Mouse (Mus musculus): ENCODE measurements around the gene Zfp981.
"Not testable (repeated sequence)": the region's sequence is repeated elsewhere in the genome, so short reads cannot be mapped to it uniquely, and the experiment has no call there.

Gene Zfp981

GRCm38 (mm10) chr4:146485183-146485939 is 16.5 kb upstream of the Zfp981 start:
- not testable (repeated sequence) for DNase-seq (ENCODE audit: low spot score)

DNA sequence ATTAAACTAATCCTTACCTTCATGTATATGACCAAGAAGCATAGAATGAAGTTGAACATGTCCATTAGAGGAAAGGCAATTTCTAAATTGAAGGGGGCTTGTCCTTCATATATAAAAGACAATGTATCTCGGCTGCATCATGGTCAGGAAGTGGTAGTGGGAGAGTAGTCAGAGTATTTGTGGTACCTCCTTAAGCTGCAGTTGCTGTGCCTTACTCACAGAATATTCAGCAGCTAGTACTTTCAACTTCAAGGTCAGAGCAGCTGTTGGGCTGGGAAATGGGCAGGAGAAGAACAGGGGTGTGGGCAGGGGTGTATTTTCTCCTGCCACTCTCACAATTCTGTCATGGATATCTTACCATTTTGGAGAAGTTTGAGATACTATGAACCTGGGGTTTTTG is 15.1 kb upstream of the Zfp981 start:
- DNase-seq (ENCODE audit: low spot score): not testable (repeated sequence)

- not testable (repeated sequence) for DNase-seq (ENCODE audit: low spot score)
Measured at GRCm38 (mm10) chr4:146489196-146489595, 12.6 kb upstream of the Zfp981 start.

- DNase-seq (ENCODE audit: low spot score): not testable (repeated sequence)
Measured at GRCm38 (mm10) chr4:146491993-146492392, 9.8 kb upstream of the Zfp981 start.

- no peak for DNase-seq (ENCODE audit: low spot score)
Measured at GRCm38 (mm10) chr4:146492439-146492838, 9.4 kb upstream of the Zfp981 start.

- DNase-seq (ENCODE audit: low spot score): no peak
Measured at GRCm38 (mm10) chr4:146492851-146493250, 9.0 kb upstream of the Zfp981 start.

DNA sequence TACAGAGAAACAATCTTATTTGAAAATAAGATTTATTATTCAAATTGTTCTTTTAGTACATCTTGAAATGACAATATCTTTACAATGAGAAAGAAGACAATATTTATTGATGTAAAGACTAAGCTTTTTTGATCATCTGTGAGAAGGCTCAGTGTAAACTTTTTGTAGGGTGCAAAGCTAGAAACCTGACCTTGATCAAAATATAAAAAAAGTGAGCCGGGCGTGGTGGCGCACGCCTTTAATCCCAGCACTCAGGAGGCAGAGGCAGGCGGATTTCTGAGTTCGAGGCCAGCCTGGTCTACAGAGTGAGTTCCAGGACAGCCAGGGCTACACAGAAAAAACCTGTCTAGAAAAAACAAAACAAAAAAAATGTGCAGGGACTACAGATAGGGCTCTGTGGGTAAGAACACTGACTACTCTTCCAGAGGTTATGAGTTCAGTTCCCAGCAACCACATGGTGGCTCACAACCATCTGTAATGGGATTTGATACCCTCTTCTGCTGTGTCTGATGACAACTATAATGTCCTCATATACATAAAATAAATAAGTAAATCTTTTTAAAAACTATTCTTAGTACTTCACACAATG is 8.4 kb upstream of the Zfp981 start:
- not testable (repeated sequence) for DNase-seq (ENCODE audit: low spot score)

GRCm38 (mm10) chr4:146494980-146495379 is 6.8 kb upstream of the Zfp981 start:
- no peak for DNase-seq (ENCODE audit: low spot score)

DNA sequence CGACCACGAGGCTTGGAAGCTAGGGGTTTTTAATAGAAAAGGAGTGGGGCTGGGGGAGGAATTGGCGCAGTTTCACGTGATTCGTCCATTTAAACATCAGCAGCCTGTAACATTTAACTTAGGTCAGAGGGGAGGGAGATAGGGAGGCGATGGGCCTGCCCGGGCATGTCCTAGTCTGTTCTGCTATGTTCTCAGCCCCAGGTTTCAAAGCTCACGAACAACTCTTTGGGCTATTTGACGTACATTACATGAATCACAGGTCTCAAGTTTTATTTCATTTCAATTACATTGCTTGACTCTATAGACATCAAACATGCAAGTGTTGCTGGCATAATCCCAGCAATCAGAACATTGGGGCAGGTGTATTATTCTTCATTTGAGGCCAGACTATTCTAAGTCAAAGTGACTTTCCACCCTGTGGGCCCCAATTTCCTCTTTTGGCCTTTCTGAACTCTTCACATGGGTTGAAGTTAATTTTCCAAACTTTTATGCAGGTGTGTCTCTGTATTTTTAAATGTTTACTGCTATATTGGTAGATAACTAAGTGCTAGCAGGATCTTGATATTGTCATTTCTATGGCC is 4.0 kb upstream of the Zfp981 start:
- DNase-seq (ENCODE audit: low spot score): not testable (repeated sequence)

- not testable (repeated sequence) for DNase-seq (ENCODE audit: low spot score)
Measured at GRCm38 (mm10) chr4:146509029-146509428, 7.2 kb downstream of the Zfp981 start.

GRCm38 (mm10) chr4:146511871-146512270 is 10.0 kb downstream of the Zfp981 start:
- DNase-seq (ENCODE audit: low spot score): not testable (repeated sequence)

DNA sequence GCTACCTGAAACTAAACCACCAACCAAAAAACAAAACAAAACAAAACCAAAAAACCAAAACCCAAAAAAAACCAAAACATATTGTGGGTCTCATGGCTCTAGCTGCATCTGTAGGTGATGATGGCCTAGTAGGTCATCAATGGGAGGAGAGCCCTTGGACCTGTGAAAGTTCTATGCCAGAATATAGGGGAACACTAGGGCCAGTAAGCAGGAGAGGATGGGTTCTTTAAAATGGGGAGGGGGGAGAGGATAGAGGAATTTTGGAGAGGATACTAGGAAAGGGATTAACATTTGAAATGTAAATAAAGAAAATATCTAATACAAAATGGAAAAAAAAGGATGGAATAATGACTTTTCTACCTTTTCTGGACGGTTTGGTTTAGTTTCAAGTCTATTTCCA is 14.6 kb downstream of the Zfp981 start:
- no peak for DNase-seq (ENCODE audit: low spot score)

DNA sequence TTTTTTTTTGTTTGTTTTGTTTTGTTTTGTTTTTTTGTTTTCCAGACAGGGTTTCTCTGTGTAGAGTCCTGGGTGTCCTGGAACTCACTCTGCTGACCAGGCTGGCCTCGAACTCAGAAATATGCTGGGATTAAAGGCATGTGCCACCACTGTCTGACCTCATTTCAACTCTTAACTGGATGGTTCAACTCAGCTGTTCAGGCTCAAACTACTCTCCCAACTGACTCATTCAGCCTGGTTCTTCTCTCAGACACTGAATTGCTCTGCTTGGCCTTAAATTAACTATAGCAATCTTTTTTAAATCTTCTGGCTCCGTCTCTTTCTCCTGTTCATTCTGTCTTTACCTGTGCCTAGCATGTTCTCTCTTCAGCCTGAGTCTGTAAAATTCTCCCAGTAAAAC is 15.3 kb downstream of the Zfp981 start:
- not testable (repeated sequence) for DNase-seq (ENCODE audit: low spot score)

DNA sequence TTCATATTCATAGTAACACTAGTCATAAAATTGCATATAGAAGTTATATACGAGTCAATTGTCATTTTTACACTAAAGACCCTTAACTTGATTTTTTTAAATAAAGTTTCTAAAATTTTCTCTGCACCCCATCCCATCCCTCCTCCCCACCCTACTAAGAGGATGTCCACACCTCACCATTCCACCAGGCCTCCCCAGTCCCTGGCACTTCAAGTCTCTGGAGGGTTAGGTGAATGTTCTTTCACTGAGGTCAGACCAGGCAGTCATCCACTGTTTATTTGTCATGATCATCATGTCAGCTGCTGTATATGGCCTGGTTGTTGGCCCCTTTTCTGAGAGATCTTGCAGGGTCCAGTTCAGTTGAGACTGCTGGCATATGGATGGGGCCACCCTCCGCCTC is 18.9 kb downstream of the Zfp981 start:
- no peak for DNase-seq (ENCODE audit: low spot score)

DNA sequence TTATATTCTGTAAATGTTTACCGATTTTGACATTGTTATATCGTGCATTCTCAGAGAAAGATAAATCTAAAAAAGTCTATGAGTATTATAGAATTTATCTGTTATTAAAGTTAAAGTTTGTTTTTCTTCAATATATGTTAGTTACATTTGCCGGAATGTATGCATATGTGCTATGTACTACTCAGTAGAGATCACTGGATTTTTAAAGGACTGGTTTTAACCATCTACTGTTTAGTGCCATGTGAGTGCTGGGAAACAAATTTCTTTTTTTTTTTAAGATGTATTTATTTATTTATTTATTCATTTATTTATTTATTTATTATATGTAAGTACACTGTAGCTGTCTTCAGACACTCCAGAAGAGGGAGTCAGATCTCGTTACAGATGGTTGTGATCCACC is 32.7 kb downstream of the Zfp981 start:
- no peak for DNase-seq (ENCODE audit: low spot score)

- no peak for DNase-seq (ENCODE audit: low spot score)
Measured at GRCm38 (mm10) chr4:146535883-146536282, 34.1 kb downstream of the Zfp981 start.

GRCm38 (mm10) chr4:146579905-146580873 is 78.4 kb downstream of the Zfp981 start:
- not testable (repeated sequence) for DNase-seq (ENCODE audit: low spot score)

Data from urinary bladder, postnatal 14 days (tissue).